Mouse (Mus musculus) layer of hippocampus, adult 18-20 months (tissue): ENCODE data around the gene Ptprd. TPM values are rescaled to one million over a fixed set of nuclear protein-coding genes. Genes with fewer than 3 reads are reported as not detected.

Experiments used
- DNase-seq, 2 experiments: peaks; one replicate each; pipeline ENCODE4 v3.0.0; 2022; ENCODE audit warnings: low spot score in 2 of 2
- total RNA-seq, 2 experiments: library from RNA; stranded (reverse); gene quantifications; 2 replicates each; pipeline ENCODE4 v1.2.3; 2021

Gene Ptprd
- total RNA-seq, 2 experiments from 2014 or later: 138 to 145 TPM

GRCm38 (mm10) chr4:77586222-77586621 lies 625.5 kb downstream of the Ptprd start:
- no peak for DNase-seq

GRCm38 (mm10) chr4:77558404-77559202 lies 653.2 kb downstream of the Ptprd start:
- DNase-seq: peak; percentile 39 to 83

GRCm38 (mm10) chr4:77555841-77556240 lies 655.9 kb downstream of the Ptprd start:
- DNase-seq: no peak

- DNase-seq: no peak
Measured at GRCm38 (mm10) chr4:77537843-77538242, 673.9 kb downstream of the Ptprd start.

- DNase-seq: no peak
Measured at GRCm38 (mm10) chr4:77537336-77537735, 674.4 kb downstream of the Ptprd start.

GRCm38 (mm10) chr4:77535601-77536000 lies 676.2 kb downstream of the Ptprd start:
- DNase-seq: no peak

GRCm38 (mm10) chr4:77534553-77534952 lies 677.2 kb downstream of the Ptprd start:
- peak in 1 of 2 experiments; percentile 23 for DNase-seq

GRCm38 (mm10) chr4:77519166-77519565 lies 692.6 kb downstream of the Ptprd start:
- peak; percentile 18 to 60 for DNase-seq

- DNase-seq: no peak
Measured at GRCm38 (mm10) chr4:77513914-77514628, 697.7 kb downstream of the Ptprd start.

GRCm38 (mm10) chr4:77513041-77513440 lies 698.7 kb downstream of the Ptprd start:
- no peak for DNase-seq

GRCm38 (mm10) chr4:77454049-77454448 lies 757.7 kb downstream of the Ptprd start:
- no peak for DNase-seq

- DNase-seq: peak in 1 of 2 experiments; percentile 4
Measured at GRCm38 (mm10) chr4:77399146-77399545, 812.6 kb downstream of the Ptprd start.

GRCm38 (mm10) chr4:77361728-77362127 lies 850.0 kb downstream of the Ptprd start:
- peak in 1 of 2 experiments; percentile 9 for DNase-seq

- no peak for DNase-seq
Measured at GRCm38 (mm10) chr4:77327198-77327597, 884.6 kb downstream of the Ptprd start.

- peak in 1 of 2 experiments; percentile 2 for DNase-seq
Measured at GRCm38 (mm10) chr4:77317060-77317680, 894.6 kb downstream of the Ptprd start.

GRCm38 (mm10) chr4:77316644-77317043 lies 895.1 kb downstream of the Ptprd start:
- peak in 1 of 2 experiments; percentile 6 for DNase-seq

GRCm38 (mm10) chr4:77310127-77310788 lies 901.5 kb downstream of the Ptprd start:
- no peak for DNase-seq

GRCm38 (mm10) chr4:77283423-77283822 lies 928.3 kb downstream of the Ptprd start:
- peak in 1 of 2 experiments; percentile 4 for DNase-seq

GRCm38 (mm10) chr4:77277913-77278312 lies 933.8 kb downstream of the Ptprd start:
- DNase-seq: no peak

- DNase-seq: no peak
Measured at GRCm38 (mm10) chr4:77259972-77260290, 951.8 kb downstream of the Ptprd start.

- peak in 1 of 2 experiments; percentile 7 for DNase-seq
Measured at GRCm38 (mm10) chr4:77259250-77259971, 952.4 kb downstream of the Ptprd start.
